Mouse (Mus musculus) layer of hippocampus, postnatal 36 days (tissue): ENCODE measurements around the gene Ipo5. TPM values are rescaled to one million over a fixed set of nuclear protein-coding genes. Genes with fewer than 3 reads are reported as not detected.

Source experiments
- DNase-seq, 2 experiments: peaks; one replicate each; pipeline ENCODE4 v3.0.0; 2022
- total RNA-seq, 2 experiments: library from RNA; stranded (reverse); gene quantifications; 2 replicates each; pipeline ENCODE4 v1.2.3; 2021

Ipo5 gene
- total RNA-seq, 2 experiments from 2014 or later = 96.0 to 101 TPM

DNA sequence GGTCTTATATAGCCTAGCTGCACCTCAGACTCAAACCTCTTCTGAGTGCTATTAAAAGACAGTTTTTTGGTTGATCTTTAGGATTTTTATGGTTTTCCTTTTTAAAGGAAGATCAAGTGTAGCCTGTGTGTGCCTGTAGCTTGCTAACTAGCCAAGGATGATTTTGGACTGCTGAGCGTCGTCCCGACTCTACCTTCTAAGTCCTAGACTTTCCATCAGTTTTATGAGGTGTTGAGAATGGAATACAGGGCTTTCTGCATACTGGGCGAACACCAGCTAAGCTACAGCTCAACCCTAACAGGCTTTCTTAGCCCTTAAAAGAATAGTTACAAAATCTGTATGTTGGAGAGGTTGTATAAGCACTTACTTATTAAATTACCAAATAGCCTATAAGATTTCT, 13.0 kb downstream of the Ipo5 start:
- DNase-seq = no peak

DNA sequence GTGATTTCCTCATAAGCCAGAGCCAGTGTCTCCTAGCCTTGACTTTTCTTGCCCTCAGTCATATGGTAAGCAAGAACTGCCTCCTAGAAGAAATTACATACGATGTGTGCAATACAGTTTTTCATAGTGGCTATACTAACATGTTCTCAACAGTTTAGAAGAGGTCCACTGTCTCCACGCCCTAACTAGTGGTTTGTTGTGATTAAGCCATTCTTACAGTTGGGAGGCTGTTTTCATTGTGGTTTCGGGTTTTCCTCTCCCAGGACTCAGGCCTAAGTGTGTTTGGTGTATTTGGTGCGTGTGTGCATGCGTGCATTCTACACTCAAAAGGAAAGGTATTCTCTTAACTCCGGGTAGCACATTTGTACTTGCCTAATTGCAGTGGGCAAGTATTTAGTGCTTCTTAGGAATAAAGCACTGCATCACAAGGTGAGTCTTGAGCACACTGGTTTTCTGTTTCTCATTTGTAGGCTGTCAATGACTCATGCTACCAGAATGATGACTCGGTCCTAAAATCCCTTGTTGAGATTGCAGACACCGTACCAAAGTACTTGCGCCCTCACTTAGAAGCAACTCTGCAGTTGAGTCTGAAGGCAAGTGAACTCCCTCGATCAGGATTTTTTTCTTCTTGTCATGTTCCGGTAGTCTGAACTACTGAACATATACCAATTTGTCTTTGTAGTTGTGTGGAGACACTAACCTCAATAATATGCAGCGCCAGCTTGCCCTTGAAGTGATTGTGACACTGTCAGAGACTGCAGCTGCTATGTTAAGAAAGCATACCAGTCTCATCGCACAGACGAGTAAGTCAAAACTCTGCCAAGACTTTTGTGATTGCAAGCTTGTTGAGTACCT, 14.9 kb downstream of the Ipo5 start:
- DNase-seq = no peak

DNA sequence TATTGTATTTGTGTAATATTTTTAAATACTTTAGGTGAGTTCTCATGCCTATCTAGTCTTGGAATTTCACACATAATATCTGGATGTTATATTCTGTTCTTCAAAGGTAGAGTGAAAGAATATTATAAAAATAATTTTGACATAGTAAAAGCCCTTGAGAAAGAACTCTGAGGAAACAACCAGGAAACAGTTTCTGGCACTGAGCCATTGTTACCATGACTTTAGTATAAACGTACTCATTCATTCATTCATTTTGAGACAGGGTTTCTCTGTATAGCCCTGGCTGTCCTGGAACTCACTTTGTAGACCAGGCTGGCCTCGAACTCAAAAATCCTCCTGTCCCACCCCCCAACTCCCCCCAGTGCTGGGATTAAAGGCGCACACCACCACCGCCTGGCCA, 20.2 kb downstream of the Ipo5 start:
- DNase-seq = no peak

- DNase-seq = no peak
These were observed 22.6 kb downstream of the Ipo5 start for GRCm38 (mm10) chr14:120933624-120934023.

DNA sequence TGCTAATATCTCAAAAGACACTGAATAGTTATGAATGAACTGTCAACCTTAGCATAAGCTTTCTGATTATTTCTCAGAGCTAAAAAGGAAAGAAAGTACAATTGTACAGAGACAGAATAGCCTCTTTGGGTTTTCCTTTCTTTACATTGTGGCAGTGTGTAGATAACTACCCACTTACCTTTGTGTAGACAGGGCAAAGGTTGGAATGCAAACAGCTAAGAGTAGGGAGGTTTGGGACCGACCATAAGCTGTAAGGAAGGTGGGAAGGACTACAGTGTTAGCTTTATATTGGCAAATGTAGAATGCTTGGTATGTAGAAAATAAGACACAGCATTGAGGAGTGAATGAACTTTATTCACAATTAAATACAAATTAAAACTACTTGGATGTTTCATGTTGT, 26.1 kb downstream of the Ipo5 start:
- DNase-seq = no peak

DNA sequence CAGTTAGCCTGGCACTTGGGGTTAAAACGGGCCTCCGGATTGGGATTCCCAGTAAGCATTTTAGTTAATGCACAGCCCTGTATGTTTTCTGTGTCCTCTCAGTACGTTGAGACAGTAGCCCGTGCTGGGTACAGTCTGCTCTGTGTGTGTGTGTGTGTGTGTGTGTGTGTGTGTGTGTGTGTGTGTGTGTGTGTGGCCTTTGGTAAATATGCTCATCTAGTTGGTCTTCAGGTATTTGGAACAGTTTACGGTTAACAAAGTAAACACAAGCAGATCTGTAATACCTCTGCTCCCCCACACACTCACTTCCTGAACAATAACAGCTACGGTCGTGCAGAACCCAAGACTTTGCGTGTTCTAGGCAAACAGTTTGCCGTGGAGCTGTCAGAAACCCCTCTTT, 31.8 kb downstream of the Ipo5 start:
- no peak for DNase-seq

DNA sequence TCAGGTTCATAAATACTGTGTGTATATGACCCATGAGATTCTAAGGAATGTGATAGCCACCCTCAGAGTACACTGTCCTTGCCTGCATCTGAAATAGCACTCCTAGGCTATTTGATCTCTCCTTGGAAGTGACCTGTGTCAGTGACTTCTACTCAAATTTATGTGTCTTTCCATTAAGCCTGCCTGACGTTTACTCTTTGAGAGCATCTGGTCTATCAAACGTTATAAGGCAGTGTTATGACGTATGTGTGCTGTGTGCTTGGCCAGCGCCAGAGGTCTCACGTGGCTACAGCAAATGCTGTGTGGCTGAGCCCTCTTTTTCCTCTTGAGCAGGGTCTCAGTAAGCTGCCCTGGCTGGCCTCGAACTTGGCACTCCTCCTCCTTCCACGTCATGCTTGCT, 34.1 kb downstream of the Ipo5 start:
- DNase-seq = no peak

DNA sequence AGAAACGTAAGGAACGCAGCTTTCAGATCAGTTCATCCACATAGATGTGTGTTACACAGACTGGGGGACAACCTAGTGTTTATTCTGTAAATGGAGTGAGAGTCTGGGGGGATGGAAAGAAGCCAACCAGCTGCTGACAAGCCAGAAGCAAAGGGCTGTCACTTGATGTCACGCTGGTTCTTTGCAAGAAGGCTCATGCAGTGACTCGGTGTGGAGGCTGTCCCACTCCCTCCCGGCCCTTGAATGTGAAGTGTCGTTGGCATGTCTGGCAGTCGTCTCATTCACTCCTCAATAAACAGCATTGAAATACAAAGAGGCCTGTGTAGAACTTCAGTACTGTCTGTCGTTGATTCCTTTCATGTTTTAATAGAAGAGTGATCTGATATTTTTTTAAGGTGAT, 36.1 kb downstream of the Ipo5 start:
- no peak for DNase-seq

- no peak for DNase-seq
These were observed 38.0 kb downstream of the Ipo5 start for GRCm38 (mm10) chr14:120949002-120949401.

DNA sequence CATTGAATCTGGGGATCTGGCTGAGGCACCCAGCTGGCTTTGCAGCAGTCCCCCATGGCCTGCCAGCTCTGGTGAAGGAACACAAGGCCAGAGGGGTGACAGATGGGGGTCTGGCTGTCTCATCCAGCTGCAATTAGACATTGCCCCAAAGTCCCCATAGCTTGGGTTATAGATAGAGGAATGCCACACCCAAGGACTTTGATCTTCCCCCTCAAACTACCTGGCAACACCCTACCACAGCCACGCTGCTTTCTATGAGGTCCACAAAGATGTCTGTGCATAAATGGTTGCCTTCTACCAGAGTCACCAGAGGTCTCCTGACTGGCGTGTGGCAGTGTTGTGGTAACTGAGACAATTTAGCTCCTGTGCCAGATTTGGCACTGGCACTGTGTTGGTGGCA, 39.0 kb downstream of the Ipo5 start:
- no peak for DNase-seq

- no peak for DNase-seq
These were observed 41.4 kb downstream of the Ipo5 start for GRCm38 (mm10) chr14:120952434-120952833.

DNA sequence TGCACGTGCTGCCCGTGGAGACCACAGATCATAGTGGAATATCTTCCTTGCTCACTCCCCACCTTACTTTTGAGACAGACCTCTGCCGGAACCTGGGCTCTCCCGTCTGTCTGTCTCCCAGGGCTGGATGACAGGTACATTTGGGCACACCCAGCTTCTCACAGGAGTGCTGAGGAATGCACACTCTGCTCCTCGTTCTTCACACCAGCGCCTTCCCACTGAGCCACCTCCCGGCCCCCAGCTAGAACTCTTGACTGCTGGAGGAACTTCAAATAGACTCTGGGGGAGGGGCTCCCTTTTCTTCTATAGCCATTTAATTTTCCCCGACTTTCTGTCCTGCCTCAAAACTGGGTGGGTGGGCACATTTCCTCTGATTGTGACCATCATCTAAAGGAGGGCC, 49.5 kb downstream of the Ipo5 start:
- DNase-seq = no peak

DNA sequence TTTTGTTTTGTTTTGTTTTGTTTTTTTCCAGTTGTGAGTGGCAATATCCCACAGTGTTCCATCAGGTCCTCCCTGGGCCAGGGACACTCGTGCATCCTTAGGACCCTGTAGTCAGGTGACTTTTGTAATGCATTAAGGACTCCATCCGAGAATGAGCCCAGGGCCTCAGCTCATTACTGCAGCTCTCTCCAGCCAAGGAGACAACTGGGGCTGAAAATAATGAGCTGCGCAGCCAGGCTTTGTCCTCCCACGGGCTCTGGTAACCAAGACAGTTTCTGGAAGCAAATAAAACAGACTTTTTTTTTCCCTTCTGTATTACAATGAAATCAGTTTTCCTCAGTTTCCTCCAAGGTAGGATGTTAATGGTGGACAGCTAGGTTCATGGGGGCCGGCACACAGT, 50.0 kb downstream of the Ipo5 start:
- DNase-seq = peak in 1 of 2 experiments; percentile 40

- DNase-seq = no peak
These were observed 56.0 kb downstream of the Ipo5 start for GRCm38 (mm10) chr14:120967072-120967471.

- no peak for DNase-seq
These were observed 57.7 kb downstream of the Ipo5 start for GRCm38 (mm10) chr14:120968723-120969122.

DNA sequence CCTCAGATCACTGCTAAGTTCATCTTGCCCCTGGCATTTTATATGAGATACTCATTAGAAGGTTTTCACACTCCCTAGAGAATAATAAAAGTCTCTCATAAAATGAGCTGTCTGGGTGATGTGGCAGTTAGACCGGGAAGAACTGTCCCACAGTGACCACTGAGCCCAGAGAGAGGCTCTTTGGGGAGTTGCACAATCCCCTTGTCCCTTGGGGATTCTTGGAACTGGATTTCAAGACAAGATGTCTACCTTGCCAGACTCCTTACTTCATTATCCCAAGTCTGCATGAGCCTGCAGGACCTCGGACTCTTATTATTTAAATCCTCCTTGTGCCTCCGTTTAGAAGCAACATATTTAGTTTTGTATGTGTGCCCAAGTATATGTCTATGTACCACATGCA, 58.6 kb downstream of the Ipo5 start:
- DNase-seq = no peak

DNA sequence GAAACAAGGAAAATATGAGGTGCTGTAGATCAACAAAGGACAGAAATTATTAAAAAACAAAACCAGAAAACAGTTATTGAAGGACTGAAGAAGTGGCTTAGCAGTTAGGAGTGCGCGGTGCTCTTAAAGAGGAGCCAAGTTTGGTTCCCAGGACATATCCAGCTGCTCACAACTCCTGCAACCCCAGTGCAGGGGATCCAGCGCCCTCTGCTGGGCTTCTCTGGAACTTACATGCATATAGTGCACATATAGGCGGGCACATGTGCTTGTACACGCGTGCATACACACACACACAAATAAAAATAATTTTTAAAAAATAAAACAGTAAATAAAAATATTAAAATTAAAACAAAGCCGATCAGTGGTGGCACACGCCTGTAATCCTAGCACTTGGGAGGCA, 59.6 kb downstream of the Ipo5 start:
- DNase-seq = no peak

- DNase-seq = no peak
These were observed 60.3 kb downstream of the Ipo5 start for GRCm38 (mm10) chr14:120971313-120971712.

DNA sequence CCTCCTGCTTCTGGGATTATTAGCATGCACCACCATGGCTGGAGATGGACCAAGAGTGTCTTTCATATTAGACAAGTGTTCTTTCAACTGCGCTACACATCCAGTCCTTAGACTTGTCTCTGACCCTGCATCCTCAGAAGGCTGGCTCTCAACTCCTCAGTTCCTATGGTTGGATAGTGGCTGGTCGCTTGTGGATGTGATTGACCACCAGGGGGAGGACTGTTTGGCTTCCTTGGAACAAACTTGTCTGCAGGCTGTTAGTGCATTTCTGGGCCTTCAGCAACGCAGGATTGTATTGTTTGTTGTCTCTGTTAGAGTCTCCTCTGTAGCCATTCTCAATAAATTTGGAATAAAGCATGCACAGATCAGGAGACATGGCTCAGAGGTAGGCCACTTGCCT, 68.5 kb downstream of the Ipo5 start:
- DNase-seq = no peak

DNA sequence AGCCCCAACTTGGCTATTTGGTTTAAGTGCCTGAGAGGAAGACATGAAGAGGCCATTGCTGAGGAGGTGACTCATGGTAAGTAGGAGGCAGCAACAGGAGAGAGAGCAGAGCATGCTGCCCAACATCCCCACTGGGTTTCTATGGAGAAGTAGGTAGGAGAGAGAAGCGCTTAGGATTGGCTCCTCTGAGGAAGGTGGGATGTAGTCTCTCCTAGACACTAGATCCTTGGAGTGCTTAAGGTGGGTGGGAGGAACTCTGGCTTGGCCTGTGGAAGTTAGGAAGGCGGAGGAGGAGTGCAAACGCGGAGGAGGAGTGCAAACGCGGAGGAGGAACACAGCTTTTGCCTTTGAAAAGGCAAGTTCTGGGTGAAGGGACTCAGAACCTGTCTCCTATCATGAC, 78.1 kb downstream of the Ipo5 start:
- no peak for DNase-seq
